Mouse (Mus musculus) heart, postnatal 0 days (tissue): ENCODE data around the gene Slc9a3r2. TPM values are rescaled to one million over a fixed set of nuclear protein-coding genes. Genes with fewer than 3 reads are reported as not detected.

Source experiments
- ATAC-seq: fragments of 200-750 bp; cut with Nextera tagmentation; 2 replicates; pipeline ENCODE4 v1.8.0; 2017; ENCODE audit warnings: low read depth, moderate number of reproducible peaks, moderate library complexity; ENCODE audit not compliant: insufficient read depth
- DNase-seq: peaks from one replicate; pipeline ENCODE4 v3.0.0-alpha.2; 2016; ENCODE audit warnings: low spot score
- H3K27ac ChIP-seq: fragments of 300-500 bp; sonication (generic); 2 replicates; pipeline ENCODE4 v1.5.1; 2014; ENCODE audit warnings: low read depth, mild to moderate bottlenecking
- H3K27me3 ChIP-seq: fragments of 300-500 bp; sonication (generic); 2 replicates; pipeline ENCODE4 v1.6.1; 2014; ENCODE audit warnings: low read length, mixed read lengths; ENCODE audit not compliant: control insufficient read depth, insufficient read depth
- H3K36me3 ChIP-seq: fragments of 300-500 bp; sonication (generic); replicated peaks from 2 replicates; pipeline ENCODE4 v1.6.1; 2014; ENCODE audit warnings: low read length, mixed read lengths; ENCODE audit not compliant: control insufficient read depth, insufficient read depth
- H3K4me1 ChIP-seq: fragments of 300-500 bp; sonication (generic); 2 replicates; pipeline ENCODE4 v1.6.1; 2014; ENCODE audit warnings: antibody characterized with exemption; ENCODE audit not compliant: control insufficient read depth, insufficient read depth
- H3K4me2 ChIP-seq: fragments of 300-500 bp; sonication (generic); 2 replicates; pipeline ENCODE4 v1.6.1; 2014; ENCODE audit warnings: low read depth, mild to moderate bottlenecking, low read length, moderate library complexity
- H3K4me3 ChIP-seq: fragments of 300-500 bp; sonication (generic); 2 replicates; pipeline ENCODE4 v1.5.1; 2014; ENCODE audit warnings: low read depth, low read length
- H3K9ac ChIP-seq: fragments of 300-500 bp; sonication (generic); replicated peaks from 2 replicates; pipeline ENCODE4 v1.6.1; 2014; ENCODE audit warnings: low read depth, low read length, mixed read lengths
- H3K9me3 ChIP-seq: fragments of 300-500 bp; sonication (generic); replicated peaks from 2 replicates; pipeline ENCODE4 v1.6.1; 2016; ENCODE audit warnings: low read length; ENCODE audit not compliant: control insufficient read depth
- CTCF ChIP-seq: IDR thresholded peaks from 2 replicates; pipeline ENCODE4 v1.5.1; 2016; ENCODE audit warnings: antibody characterized with exemption, control low read depth, low read depth
- EP300 ChIP-seq: IDR thresholded peaks from 2 replicates; pipeline ENCODE4 v1.6.1; 2016; ENCODE audit warnings: antibody characterized with exemption, low read depth
- WGBS: fragments of 180-500 bp; shearing (Covaris S2); extraction: QIAGEN DNeasy Blood & Tissue Kit; methylation state at CpG from one replicate; pipeline ENCODE4 v1.1.7; 2014; 5-methylcytosine and 5-hydroxymethylcytosine counted together
- polyA plus RNA-seq: library from polyadenylated mRNA; unstranded; fragments of >200 nt; fragmentation: Nextera tagmentation; extraction: Ambion mirVana; gene quantifications from 2 replicates; pipeline ENCODE4 v1.2.1, GENCODE M21; 2015
- total RNA-seq: library from RNA; depleted of rRNA; stranded (reverse); fragments of >200 nt; gene quantifications from 2 replicates; pipeline ENCODE4 v1.2.3, GENCODE M21; 2014; ENCODE audit warnings: low replicate concordance; rRNA removed

The Slc9a3r2 gene
- total RNA-seq (87.9 and 118 TPM in 2 replicates), polyA plus RNA-seq (61.9 and 68.1 TPM in 2 replicates)

- ATAC-seq (peak; percentile 50), DNase-seq (no peak)
- 1% methylated on average over 35 of the region's 41 CpGs for WGBS
Measured at GRCm38 (mm10) chr17:24650070-24650616, at the start of gene Slc9a3r2. Slc9a3r2 (minus strand) TSS chr17:24650327.

GRCm38 (mm10) chr17:24699473-24699872 is 49.3 kb upstream of the Slc9a3r2 start:
- Histone ChIP-seq H3K4me2 (no peak overlapping the region), H3K4me3 (no peak overlapping the region), H3K36me3 (peaks cover 44% of the 10 kb centered on the region), H3K9ac (no peak overlapping the region), H3K4me1 (peaks cover 18% of the 10 kb centered on the region), H3K27ac (no peak overlapping the region), H3K27me3 (no peaks in the 10 kb centered on the region), H3K9me3 (no peaks in the 10 kb centered on the region)
- no peak for TF ChIP-seq CTCF
- no peak for TF ChIP-seq EP300
- ATAC-seq: no peak
- DNase-seq: no peak
- 73% methylated on average over 2 of the region's 2 CpGs for WGBS

More at GRCm38 (mm10) chr17:24650070-24650616, at the start of gene Slc9a3r2:
- H3K4me2 ChIP-seq: peak within 1 kb of the TSS; percentile 97
- TF ChIP-seq CTCF (no peak), EP300 (no peak)
- peaks cover 7% of the 10 kb centered on the region; the same call in 1 of the 2 replicates for H3K27me3 ChIP-seq
- peak within 1 kb of the TSS; percentile 82 for H3K27ac ChIP-seq
- H3K4me3 ChIP-seq: peak within 1 kb of the TSS; percentile 81
- H3K36me3 ChIP-seq: no peaks in the 10 kb centered on the region
- H3K4me1 ChIP-seq: peaks cover 4% of the 10 kb centered on the region; the same call in 1 of the 2 replicates
- H3K9me3 ChIP-seq: no peaks in the 10 kb centered on the region
- peak within 1 kb of the TSS; percentile 83 for H3K9ac ChIP-seq

- no peak for DNase-seq
- ATAC-seq: no peak
- no peaks in the 10 kb centered on the region for H3K27me3 ChIP-seq
- H3K9me3 ChIP-seq: no peaks in the 10 kb centered on the region
- H3K9ac ChIP-seq: no peak overlapping the region
- peaks cover 18% of the 10 kb centered on the region for H3K4me1 ChIP-seq
- H3K4me3 ChIP-seq: no peak overlapping the region
- H3K4me2 ChIP-seq: no peak overlapping the region
- WGBS: 58% methylated on average over 9 of the region's 9 CpGs
- no peak overlapping the region for H3K27ac ChIP-seq
- TF ChIP-seq EP300 (no peak), CTCF (no peak)
- H3K36me3 ChIP-seq: peaks cover 36% of the 10 kb centered on the region
Measured at GRCm38 (mm10) chr17:24698715-24699114, 48.6 kb upstream of the Slc9a3r2 start.

GRCm38 (mm10) chr17:24697985-24698384 is 47.9 kb upstream of the Slc9a3r2 start:
- H3K36me3 ChIP-seq: peaks cover 32% of the 10 kb centered on the region
- WGBS: 16% methylated on average over 5 of the region's 5 CpGs
- DNase-seq (no peak), ATAC-seq (no peak)
- H3K9me3 ChIP-seq: no peaks in the 10 kb centered on the region
- H3K9ac ChIP-seq: no peak overlapping the region
- TF ChIP-seq EP300 (no peak), CTCF (no peak)
- peaks cover 18% of the 10 kb centered on the region for H3K4me1 ChIP-seq
- no peak overlapping the region for H3K4me3 ChIP-seq
- no peak overlapping the region for H3K4me2 ChIP-seq
- H3K27ac ChIP-seq: no peak overlapping the region
- no peaks in the 10 kb centered on the region for H3K27me3 ChIP-seq

- WGBS: under 1% methylated on average over 70 of the region's 76 CpGs
- no peaks in the 10 kb centered on the region for H3K27me3 ChIP-seq
- peak within 1 kb of the TSS; percentile 73 for H3K4me2 ChIP-seq
- peak within 1 kb of the TSS; percentile 69 for H3K27ac ChIP-seq
- H3K9me3 ChIP-seq: no peaks in the 10 kb centered on the region
- TF ChIP-seq EP300 (no peak), CTCF (no peak)
- ATAC-seq (peak; percentile 94), DNase-seq (peak; percentile 85)
- H3K9ac ChIP-seq: peak within 1 kb of the TSS; percentile 83
- H3K4me3 ChIP-seq: peak within 1 kb of the TSS; percentile 87
- H3K36me3 ChIP-seq: peaks cover 14% of the 10 kb centered on the region
- H3K4me1 ChIP-seq: peaks cover 18% of the 10 kb centered on the region
Measured at GRCm38 (mm10) chr17:24696011-24696697, 46.0 kb upstream of the Slc9a3r2 start, which contains the start of the genes Gfer and Noxo1. Gfer (minus strand) TSS chr17:24696156. Noxo1 (plus strand) TSS chr17:24696234.
